Comparison of ENCODE assay signal across 8 mouse cellular contexts in genomic region chr7:145206056-145206610, GRCm38 (mm10). TPM values are rescaled to one million over a fixed set of nuclear protein-coding genes. Genes with fewer than 3 reads are reported as not detected.
DNase-seq lines count a peak whose midpoint lies in the region; ATAC-seq and TF ChIP-seq lines count a peak whose summit lies in the region.

No protein-coding gene starts in this region.

- H3K9ac ChIP-seq in ES-Bruce4 (ENCODE audit: low read depth, poor library complexity, severe bottlenecking), result peak overlapping the region; percentile 59
- peak overlapping the region; percentile 52 for H3K9ac ChIP-seq in lung, embryonic 15.5 days

- no peaks in the 10 kb centered on the region for H3K27me3 ChIP-seq in ES-Bruce4 (ENCODE audit: control insufficient read depth, insufficient read depth, low read length, poor library complexity, severe bottlenecking)
- H3K27me3 ChIP-seq in lung, embryonic 15.5 days, result no peaks in the 10 kb centered on the region

- WGBS in lung, embryonic 15.5 days, result under 1% methylated on average over 34 of the region's 34 CpGs

- no peak for TF ChIP-seq POLR2A in ES-Bruce4 (IDR thresholded peaks at IDR 0.05; ENCODE audit: insufficient read depth, low read length)

- intact Hi-C loops in heart, postnatal 36 days (cut with DNase I), result loop anchor here (10.0 kb wide), 1 partner anchor 91 kb away; no protein-coding TSS in a partner anchor

- no peaks in the 10 kb centered on the region for H3K36me3 ChIP-seq in ES-Bruce4 (ENCODE audit: control insufficient read depth, insufficient read depth, low read length, poor library complexity, severe bottlenecking)
- no peaks in the 10 kb centered on the region for H3K36me3 ChIP-seq in lung, embryonic 15.5 days

- DNase-seq in cerebellum, adult 8-10 months, result peak; percentile 58
- peak; percentile 85 for DNase-seq in forelimb bud, embryonic 11.5 days (ENCODE audit: low read depth, low spot score)
- peak; percentile 72 to 82 for DNase-seq in heart, postnatal 36 days
- peak; percentile 70 to 74 for DNase-seq in layer of hippocampus, postnatal 10 days (ENCODE audit: low spot score in 2 of 2)
- DNase-seq in ovary, postnatal 10 days (ENCODE audit: low spot score), result peak; percentile 59
- no peak for DNase-seq in spleen, postnatal 14 days (ENCODE audit: low spot score in 2 of 2)

- peak overlapping the region; percentile 33 for H3K4me3 ChIP-seq in ES-Bruce4 (ENCODE audit: low read depth, low read length)
- H3K4me3 ChIP-seq in lung, embryonic 15.5 days, result peak overlapping the region; percentile 16; the same call in 1 of the 2 replicates

- H3K27ac ChIP-seq in ES-Bruce4 (ENCODE audit: insufficient read depth, low read length), result no peak overlapping the region
- H3K27ac ChIP-seq in lung, embryonic 15.5 days, result peak overlapping the region; percentile 98

- H3K4me2 ChIP-seq in lung, embryonic 15.5 days, result peak overlapping the region; percentile 52

- H3K9me3 ChIP-seq in ES-Bruce4 (replicated peaks; ENCODE audit: control insufficient read depth, insufficient read depth, low read length, poor library complexity, severe bottlenecking), result no peaks in the 10 kb centered on the region
- peaks cover 2% of the 10 kb centered on the region; the same call in 1 of the 2 replicates for H3K9me3 ChIP-seq in lung, embryonic 15.5 days

- peak; percentile 90 for ATAC-seq in lung, embryonic 15.5 days (ENCODE audit: borderline replicate concordance, extremely low read depth, low FRiP score, low TSS enrichment)

- TF ChIP-seq CTCF in ES-Bruce4 (IDR thresholded peaks at IDR 0.05; ENCODE audit: low read depth, low read length), result no peak

- peaks cover 6% of the 10 kb centered on the region for H3K4me1 ChIP-seq in ES-Bruce4 (ENCODE audit: control insufficient read depth, insufficient read depth, low read length)
- peaks cover 24% of the 10 kb centered on the region for H3K4me1 ChIP-seq in lung, embryonic 15.5 days

- TF ChIP-seq EP300 in ES-Bruce4 (IDR thresholded peaks at IDR 0.05; ENCODE audit: insufficient read depth, low read depth, low read length), result no peak

RNA-seq across cellular contexts. Expression of gene 1810010D01Rik, which starts 1.8 kb away (rescaled TPM):
- 0.91 and 4.5 TPM in 2 replicates for polyA plus RNA-seq in ES-Bruce4 (2011; ENCODE audit: insufficient read depth, insufficient read length, low read depth, missing spikeins)
- total RNA-seq in heart, postnatal 36 days (2021), result not detected
- under 1 TPM; 0.56 to 0.98 TPM for total RNA-seq in layer of hippocampus, postnatal 10 days (2021)
- 0.30 and 0.33 TPM in 2 replicates for polyA plus RNA-seq in lung, embryonic 15.5 days (2015; fragmentation: Nextera tagmentation; extraction: Ambion mirVana)

Comparison
In these comparisons a context has a peak if more than half of its experiments do, and no peak if none do; other contexts are left out.
1. DNase-seq: peak in cerebellum, adult 8-10 months (single experiment), forelimb bud, embryonic 11.5 days (single experiment), heart, postnatal 36 days (2 of 2), layer of hippocampus, postnatal 10 days (2 of 2) and ovary, postnatal 10 days (single experiment); none in spleen, postnatal 14 days (0 of 2).